8 mouse cellular contexts compared by ENCODE assay signal in the genomic region with DNA sequence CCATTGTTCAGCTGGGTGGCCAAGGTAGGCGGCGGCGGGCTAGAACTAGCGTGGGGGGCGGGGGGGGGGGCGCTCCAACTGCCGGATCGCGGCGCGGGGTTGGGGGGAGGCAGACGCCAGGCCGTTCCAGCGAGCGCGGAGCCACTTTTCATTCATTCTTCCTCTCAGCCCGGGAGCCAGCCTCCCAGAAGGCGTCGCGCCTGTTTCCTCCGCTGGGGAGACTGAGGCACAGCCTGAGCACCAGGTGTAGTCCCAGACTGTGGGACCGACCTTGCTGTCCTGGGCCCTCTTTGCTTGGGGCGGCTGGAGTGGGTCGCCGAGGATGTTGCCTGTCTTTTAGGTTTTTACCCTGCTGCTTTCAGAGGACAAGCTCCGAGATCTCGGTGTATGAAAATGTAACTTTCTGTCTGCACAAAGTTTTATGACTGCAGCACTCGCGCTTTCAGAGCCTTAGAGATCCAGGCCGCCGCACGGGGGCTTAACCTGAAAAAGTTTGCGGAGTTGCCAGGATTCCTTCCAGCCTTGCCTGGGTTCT.
DNase-seq lines count a peak whose midpoint lies in the region; ATAC-seq and TF ChIP-seq lines count a peak whose summit lies in the region.

No protein-coding gene starts in this region.

- peak overlapping the region; percentile 76 for H3K4me2 ChIP-seq in embryonic facial prominence, embryonic 12.5 days (replicated peaks)
- peak overlapping the region; percentile 98 for H3K4me2 ChIP-seq in lung, postnatal 0 days (replicated peaks; ENCODE audit: low read depth, low read length)

- TF ChIP-seq EP300 in lung, postnatal 0 days (IDR thresholded peaks at IDR 0.05) = no peak

- ATAC-seq in embryonic facial prominence, embryonic 12.5 days (ENCODE audit: insufficient number of reproducible peaks, insufficient read depth, low FRiP score, low TSS enrichment) = peak; percentile 61
- no peak for ATAC-seq in lung, postnatal 0 days

- peaks cover 12% of the 10 kb centered on the region for H3K4me1 ChIP-seq in embryonic facial prominence, embryonic 12.5 days
- H3K4me1 ChIP-seq in lung, postnatal 0 days (ENCODE audit: insufficient read depth, low read depth, low read length) = peaks cover 11% of the 10 kb centered on the region; the same call in 1 of the 2 replicates

- no peaks in the 10 kb centered on the region for H3K36me3 ChIP-seq in embryonic facial prominence, embryonic 12.5 days
- no peaks in the 10 kb centered on the region for H3K36me3 ChIP-seq in lung, postnatal 0 days (ENCODE audit: insufficient read depth, low read length)

- H3K4me3 ChIP-seq in embryonic facial prominence, embryonic 12.5 days = peak overlapping the region; percentile 65
- H3K4me3 ChIP-seq in lung, postnatal 0 days (ENCODE audit: low read depth, low read length) = peak overlapping the region; percentile 64

- under 1% methylated on average over 28 of the region's 33 CpGs for WGBS in embryonic facial prominence, embryonic 12.5 days
- WGBS in lung, postnatal 0 days = 0% methylated on average over 17 of the region's 33 CpGs

- H3K27ac ChIP-seq in embryonic facial prominence, embryonic 12.5 days = peak overlapping the region; percentile 59
- peak overlapping the region; percentile 71 for H3K27ac ChIP-seq in lung, postnatal 0 days (ENCODE audit: low read length)

- DNase-seq in layer of hippocampus, postnatal 14 days (ENCODE audit: low spot score in 2 of 2) = peak; percentile 12 to 20
- DNase-seq in layer of hippocampus, adult 11-12 months (ENCODE audit: low spot score) = no peak
- DNase-seq in MN1 (ENCODE audit: low spot score) = peak; percentile 17
- peak; percentile 57 for DNase-seq in induced T-regulatory cell, adult 2 months (ENCODE audit: low read depth)
- peak; percentile 34 for DNase-seq in lung, postnatal 0 days (ENCODE audit: low spot score)
- peak; percentile 54 for DNase-seq in testis, postnatal 10 days (ENCODE audit: low spot score)
- no peak for DNase-seq in layer of hippocampus, adult 9-11 months

- peak overlapping the region; percentile 64 for H3K9ac ChIP-seq in embryonic facial prominence, embryonic 12.5 days
- peak overlapping the region; percentile 48 for H3K9ac ChIP-seq in lung, postnatal 0 days (replicated peaks; ENCODE audit: low read depth)

- TF ChIP-seq CTCF in lung, postnatal 0 days (IDR thresholded peaks at IDR 0.05) = no peak

- no peaks in the 10 kb centered on the region for H3K27me3 ChIP-seq in embryonic facial prominence, embryonic 12.5 days
- no peaks in the 10 kb centered on the region for H3K27me3 ChIP-seq in lung, postnatal 0 days (replicated peaks; ENCODE audit: insufficient read depth, low read length)

- H3K9me3 ChIP-seq in embryonic facial prominence, embryonic 12.5 days = no peaks in the 10 kb centered on the region
- H3K9me3 ChIP-seq in lung, postnatal 0 days (ENCODE audit: low read length) = no peaks in the 10 kb centered on the region

Comparison
In these comparisons a context has a peak if more than half of its experiments do, and no peak if none do; other contexts are left out.
1. DNase-seq: peak in layer of hippocampus, postnatal 14 days (2 of 2), MN1 (single experiment), induced T-regulatory cell, adult 2 months (single experiment), lung, postnatal 0 days (single experiment) and testis, postnatal 10 days (single experiment); none in layer of hippocampus, adult 11-12 months (single experiment) and layer of hippocampus, adult 9-11 months (single experiment).